Mouse (Mus musculus) MEL (cell line): ENCODE measurements around the gene Cntd1.

Source experiments
- CTCF ChIP-seq, 3 experiments: IDR thresholded peaks in 2 of 3; conservative IDR thresholded peaks in 1 of 3; 2 replicates each; pipeline ENCODE4 v1.5.1; 2011 to 2012; ENCODE audit warnings: low read length in 3 of 3, low read depth in 2 of 3, mild to moderate bottlenecking in 2 of 3, improper control_type of control experiment in 1 of 3, inconsistent platforms in 1 of 3, mixed read lengths in 1 of 3, moderate library complexity in 1 of 3; ENCODE audit not compliant: control insufficient read depth in 1 of 3, insufficient read depth in 1 of 3, poor library complexity in 1 of 3, severe bottlenecking in 1 of 3
- E2F4 ChIP-seq: IDR thresholded peaks from 2 replicates; pipeline ENCODE4 v1.6.1; 2011; ENCODE audit warnings: low read depth, low read length, improper control_type of control experiment, borderline replicate concordance

DNA sequence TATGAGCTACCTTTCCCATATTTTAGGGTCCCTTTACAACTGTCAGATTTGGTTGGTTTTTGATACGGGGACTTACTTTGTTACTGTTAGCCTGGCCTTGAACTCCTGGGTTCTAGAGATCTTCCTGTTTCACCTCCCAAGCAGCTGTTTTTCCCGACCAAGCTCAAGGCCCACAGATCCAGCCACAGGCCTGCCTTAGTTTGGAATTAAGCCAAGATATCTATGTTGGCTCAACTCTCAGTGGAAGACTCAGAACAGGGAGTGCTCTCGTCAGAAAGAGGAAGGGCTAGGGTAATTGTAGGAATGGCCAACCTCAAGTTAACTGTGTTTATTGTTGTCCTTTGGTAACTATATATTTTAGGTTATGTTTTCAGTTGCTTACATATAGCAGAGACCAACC is 33.3 kb downstream of the Cntd1 start:
- TF ChIP-seq E2F4: no peak
- TF ChIP-seq CTCF (IDR thresholded peaks at IDR 0.05 in 2 of 3, conservative IDR thresholded peaks at IDR 0.05 in 1 of 3; ENCODE audit: control insufficient read depth in 1 of 3, insufficient read depth in 1 of 3, low read depth in 2 of 3, low read length in 3 of 3, poor library complexity in 1 of 3, severe bottlenecking in 1 of 3): no peak
